Mouse (Mus musculus): ENCODE results near the gene Adh6b. TPM values are rescaled to one million over a fixed set of nuclear protein-coding genes. Genes with fewer than 3 reads are reported as not detected.
"Not testable (repeated sequence)": the region's sequence is repeated elsewhere in the genome, so short reads cannot be mapped to it uniquely, and the experiment has no call there.

The Adh6b gene
- polyA plus RNA-seq, 1 experiment from 2014 or later: 0.52 TPM

GRCm38 (mm10) chr3:138370289-138370688 is 28.7 kb downstream of the Adh6b start:
- H3K27ac ChIP-seq; H3K36me3 ChIP-seq; H3K4me3 ChIP-seq; DNase-seq (ENCODE audit: low spot score); H3K4me1 ChIP-seq (replicated peaks); H3K9me3 ChIP-seq; H3K27me3 ChIP-seq (ENCODE audit: insufficient read depth, poor library complexity, severe bottlenecking): not testable (repeated sequence)
- WGBS: 72% methylated on average over 4 of the region's 4 CpGs

- Histone ChIP-seq H3K9me3 (no peaks in the 10 kb centered on the region), H3K36me3 (no peaks in the 10 kb centered on the region), H3K27me3 (ENCODE audit: insufficient read depth, poor library complexity, severe bottlenecking) (no peaks in the 10 kb centered on the region), H3K4me3 (no peak overlapping the region), H3K27ac (no peak overlapping the region), H3K4me1 (replicated peaks) (no peaks in the 10 kb centered on the region)
- WGBS: 67% methylated on average over 4 of the region's 4 CpGs
- no peak for DNase-seq (ENCODE audit: low spot score)
Observed at GRCm38 (mm10) chr3:138373920-138374319, 32.3 kb downstream of the Adh6b start.

DNA sequence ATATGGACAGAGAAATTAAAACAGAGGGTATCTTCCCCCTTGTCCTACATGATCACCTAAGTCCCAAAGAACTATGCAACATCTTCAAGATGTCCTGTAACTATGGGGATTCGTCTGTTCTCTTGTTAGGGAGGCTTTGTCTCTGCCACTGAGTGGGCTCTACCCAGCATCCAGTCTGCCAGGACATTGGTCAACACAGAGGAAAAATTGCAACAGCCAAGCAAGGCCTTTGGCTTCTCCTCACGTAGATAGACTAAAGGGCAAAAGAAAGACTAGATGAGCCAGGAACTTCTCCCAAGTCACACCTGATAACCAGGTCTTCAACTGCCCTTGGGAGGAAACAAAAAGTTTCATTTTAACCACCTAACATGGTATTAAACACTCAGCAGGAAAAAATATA is 33.6 kb downstream of the Adh6b start:
- Histone ChIP-seq H3K27me3 (ENCODE audit: insufficient read depth, poor library complexity, severe bottlenecking) (no peaks in the 10 kb centered on the region), H3K4me1 (replicated peaks) (no peaks in the 10 kb centered on the region), H3K4me3 (no peak overlapping the region), H3K9me3 (no peaks in the 10 kb centered on the region), H3K36me3 (no peaks in the 10 kb centered on the region), H3K27ac (no peak overlapping the region)
- DNase-seq (ENCODE audit: low spot score): no peak
- 85% methylated on average over 2 of the region's 2 CpGs for whole genome bisulfite sequencing

- no peak overlapping the region for H3K4me3 ChIP-seq
- H3K27ac ChIP-seq: no peak overlapping the region
- H3K4me1 ChIP-seq (replicated peaks): no peaks in the 10 kb centered on the region; the same call in 1 of the 2 replicates
- DNase-seq (ENCODE audit: low spot score): no peak
- H3K9me3 ChIP-seq: no peaks in the 10 kb centered on the region
- WGBS: 40% methylated on average over 3 of the region's 3 CpGs
- no peaks in the 10 kb centered on the region for H3K27me3 ChIP-seq (ENCODE audit: insufficient read depth, poor library complexity, severe bottlenecking)
- no peaks in the 10 kb centered on the region for H3K36me3 ChIP-seq
Observed at GRCm38 (mm10) chr3:138381133-138381532, 39.6 kb downstream of the Adh6b start.

GRCm38 (mm10) chr3:138387155-138387554 is 45.6 kb downstream of the Adh6b start:
- Histone ChIP-seq H3K4me1 (replicated peaks) (no peaks in the 10 kb centered on the region), H3K36me3 (no peaks in the 10 kb centered on the region), H3K27me3 (ENCODE audit: insufficient read depth, poor library complexity, severe bottlenecking) (no peaks in the 10 kb centered on the region), H3K9me3 (no peaks in the 10 kb centered on the region), H3K27ac (no peak overlapping the region), H3K4me3 (no peak overlapping the region)
- DNase-seq (ENCODE audit: low spot score): no peak
- WGBS: 90% methylated on average over 6 of the region's 6 CpGs

DNA sequence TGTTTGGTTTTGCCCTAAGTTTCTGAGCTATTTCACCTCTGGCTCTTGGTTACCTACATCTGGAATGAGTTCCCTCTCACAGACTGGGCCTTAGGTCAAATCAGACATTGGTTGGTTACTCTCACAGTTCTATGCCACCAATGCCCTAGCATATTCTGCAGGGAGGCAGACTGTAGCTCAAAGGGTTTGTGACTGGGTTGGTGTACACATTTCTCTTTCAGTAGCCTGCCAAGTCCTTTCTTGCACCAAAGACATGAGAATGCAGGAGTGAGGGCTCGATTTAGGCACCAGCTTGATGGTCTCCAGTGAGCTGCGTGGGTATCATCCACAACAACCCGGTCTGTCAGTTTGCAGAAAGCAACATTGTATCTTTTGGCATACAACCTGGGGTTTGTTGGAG is 63.3 kb downstream of the Adh6b start:
- 88% methylated on average over 3 of the region's 3 CpGs for WGBS
- Histone ChIP-seq H3K36me3 (no peaks in the 10 kb centered on the region), H3K27ac (no peak overlapping the region), H3K9me3 (no peaks in the 10 kb centered on the region), H3K27me3 (ENCODE audit: insufficient read depth, poor library complexity, severe bottlenecking) (no peaks in the 10 kb centered on the region), H3K4me3 (no peak overlapping the region), H3K4me1 (replicated peaks) (no peaks in the 10 kb centered on the region)
- no peak for DNase-seq (ENCODE audit: low spot score)

DNA sequence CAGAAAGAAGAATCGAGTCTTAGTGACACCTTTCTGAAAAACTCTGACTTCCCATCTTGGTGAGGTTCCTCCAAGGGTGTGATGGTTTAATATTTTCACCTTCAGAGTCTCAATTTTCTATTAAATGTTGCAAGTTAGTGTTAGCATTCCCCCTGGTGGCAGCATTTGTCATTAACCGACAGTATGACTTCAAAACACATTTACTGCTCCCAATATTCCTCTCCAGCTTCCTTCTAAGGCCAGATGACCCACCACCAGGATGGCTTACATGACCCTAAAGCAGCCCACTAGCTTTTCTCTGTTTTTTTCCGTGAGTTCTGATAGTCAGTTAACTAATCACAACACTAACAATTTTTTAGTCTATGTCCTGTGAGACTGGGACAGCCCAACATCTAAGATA is 63.8 kb downstream of the Adh6b start:
- no peak overlapping the region for H3K27ac ChIP-seq
- no peaks in the 10 kb centered on the region for H3K27me3 ChIP-seq (ENCODE audit: insufficient read depth, poor library complexity, severe bottlenecking)
- 40% methylated on average over 3 of the region's 3 CpGs for WGBS
- no peaks in the 10 kb centered on the region for H3K4me1 ChIP-seq (replicated peaks)
- peak; percentile 9 for DNase-seq (ENCODE audit: low spot score)
- H3K4me3 ChIP-seq: no peak overlapping the region
- no peaks in the 10 kb centered on the region for H3K9me3 ChIP-seq
- no peaks in the 10 kb centered on the region for H3K36me3 ChIP-seq

DNA sequence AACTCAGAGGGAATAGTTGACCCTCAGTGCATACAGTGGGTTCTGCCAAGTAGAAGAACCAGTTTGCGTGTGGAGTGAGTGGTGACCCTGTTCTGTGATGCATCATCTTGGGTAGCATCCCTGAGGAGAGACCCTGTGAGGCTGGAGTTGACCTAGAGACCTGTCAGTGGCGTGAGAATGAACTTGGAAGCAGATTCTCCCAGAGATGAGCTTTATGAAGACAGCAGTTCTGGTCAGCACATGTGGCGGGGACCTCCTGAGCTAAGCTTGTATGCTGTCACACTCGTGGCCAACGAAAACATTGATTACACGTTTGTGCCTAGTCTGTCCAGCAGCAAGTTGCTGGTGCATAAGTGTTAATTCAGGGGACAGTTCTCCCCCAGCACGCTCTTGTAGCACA is 64.3 kb downstream of the Adh6b start:
- Histone ChIP-seq H3K27ac (no peak overlapping the region), H3K36me3 (no peaks in the 10 kb centered on the region), H3K27me3 (ENCODE audit: insufficient read depth, poor library complexity, severe bottlenecking) (no peaks in the 10 kb centered on the region), H3K9me3 (no peaks in the 10 kb centered on the region), H3K4me3 (no peak overlapping the region), H3K4me1 (replicated peaks) (no peaks in the 10 kb centered on the region)
- DNase-seq (ENCODE audit: low spot score): no peak
- WGBS: 85% methylated on average over 7 of the region's 7 CpGs

DNA sequence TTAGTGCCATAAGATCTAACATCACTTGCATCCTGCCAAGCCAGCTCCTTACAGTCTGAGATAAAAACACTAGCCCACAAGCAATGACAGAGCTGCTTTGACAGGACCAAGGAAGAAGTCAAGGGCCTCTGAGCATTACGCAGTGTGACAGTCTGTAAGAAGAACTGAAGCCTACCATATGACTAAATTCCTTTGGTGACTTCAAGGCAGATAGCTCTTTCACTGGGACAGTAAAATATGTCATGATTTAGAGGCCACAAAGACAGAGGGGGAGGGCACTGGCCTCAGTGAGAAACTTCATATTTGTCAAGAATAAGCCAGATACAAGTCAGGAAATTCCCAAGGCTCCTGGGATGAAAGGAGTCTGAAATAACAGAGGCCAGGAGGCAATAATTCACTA is 66.3 kb downstream of the Adh6b start:
- Histone ChIP-seq H3K4me1 (replicated peaks) (no peaks in the 10 kb centered on the region), H3K9me3 (no peaks in the 10 kb centered on the region), H3K36me3 (no peaks in the 10 kb centered on the region), H3K27ac (no peak overlapping the region), H3K4me3 (no peak overlapping the region), H3K27me3 (ENCODE audit: insufficient read depth, poor library complexity, severe bottlenecking) (no peaks in the 10 kb centered on the region)
- 93% methylated on average over 1 of the region's 1 CpGs for WGBS
- DNase-seq (ENCODE audit: low spot score): no peak

Other genes with a start within 250 kb of the Adh6b start
- 12.5 and 15.1 TPM in 2 replicates for gene Trmt10a, start 198.3 kb upstream of the Adh6b start, polyA plus RNA-seq (2016; fragmentation: Nextera tagmentation; extraction: Ambion mirVana)
- 9.2 and 9.9 TPM in 2 replicates for gene Mttp, start 196.8 kb upstream of the Adh6b start, polyA plus RNA-seq (2016; fragmentation: Nextera tagmentation; extraction: Ambion mirVana)
- not detected in 2 replicates for gene 4930579F01Rik, start 147.9 kb upstream of the Adh6b start, polyA plus RNA-seq (2016; fragmentation: Nextera tagmentation; extraction: Ambion mirVana)
- gene Adh7, start 124.0 kb upstream of the Adh6b start, polyA plus RNA-seq (2016; fragmentation: Nextera tagmentation; extraction: Ambion mirVana): 0.07 and 0.36 TPM in 2 replicates
- 0.30 and 0.34 TPM in 2 replicates for gene Adh1, start 80.8 kb upstream of the Adh6b start, polyA plus RNA-seq (2016; fragmentation: Nextera tagmentation; extraction: Ambion mirVana)
- gene Adh6a, start 28.5 kb upstream of the Adh6b start, polyA plus RNA-seq (2016; fragmentation: Nextera tagmentation; extraction: Ambion mirVana): not detected in 2 replicates
- gene Adh4, start 73.7 kb downstream of the Adh6b start, polyA plus RNA-seq (2016; fragmentation: Nextera tagmentation; extraction: Ambion mirVana): not detected in 2 replicates
- 255 and 261 TPM in 2 replicates for gene Adh5, start 101.3 kb downstream of the Adh6b start, polyA plus RNA-seq (2016; fragmentation: Nextera tagmentation; extraction: Ambion mirVana)
- 51.3 and 53.8 TPM in 2 replicates for gene Metap1, start 147.7 kb downstream of the Adh6b start, polyA plus RNA-seq (2016; fragmentation: Nextera tagmentation; extraction: Ambion mirVana)
- gene Eif4e, start 184.4 kb downstream of the Adh6b start, polyA plus RNA-seq (2016; fragmentation: Nextera tagmentation; extraction: Ambion mirVana): 370 and 465 TPM in 2 replicates